Mouse (Mus musculus) testis, postnatal 14 days (tissue): Measurements from ENCODE around the gene Olfr784.
"Not testable (repeated sequence)": the region's sequence is repeated elsewhere in the genome, so short reads cannot be mapped to it uniquely, and the experiment has no call there.

Experiments
- DNase-seq: peaks from one replicate; pipeline ENCODE4 v3.0.0; 2021; ENCODE audit warnings: low spot score

Gene Olfr784

DNA sequence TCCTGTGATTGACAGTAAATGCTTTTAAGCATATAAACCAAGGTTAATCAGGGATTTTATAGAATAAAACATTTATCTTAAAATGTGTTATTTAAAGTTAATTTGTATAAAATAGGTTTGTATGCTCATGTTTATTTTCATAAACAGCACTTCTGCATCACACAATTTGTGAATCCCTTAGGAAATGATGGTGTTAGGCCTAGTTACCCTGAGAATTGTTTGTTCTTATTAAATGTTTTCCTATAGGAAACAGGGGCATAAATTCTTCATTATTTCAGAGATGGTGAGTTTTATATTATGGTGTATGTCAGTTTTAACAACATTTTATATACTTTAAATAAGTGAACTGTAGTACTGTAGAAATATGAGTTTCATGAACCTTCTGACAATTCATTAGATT is at the start of gene Olfr784:
Gene Olfr784, plus strand, starts transcription at position 301 of the 400 bp plus-strand sequence.
- no peak for DNase-seq

DNA sequence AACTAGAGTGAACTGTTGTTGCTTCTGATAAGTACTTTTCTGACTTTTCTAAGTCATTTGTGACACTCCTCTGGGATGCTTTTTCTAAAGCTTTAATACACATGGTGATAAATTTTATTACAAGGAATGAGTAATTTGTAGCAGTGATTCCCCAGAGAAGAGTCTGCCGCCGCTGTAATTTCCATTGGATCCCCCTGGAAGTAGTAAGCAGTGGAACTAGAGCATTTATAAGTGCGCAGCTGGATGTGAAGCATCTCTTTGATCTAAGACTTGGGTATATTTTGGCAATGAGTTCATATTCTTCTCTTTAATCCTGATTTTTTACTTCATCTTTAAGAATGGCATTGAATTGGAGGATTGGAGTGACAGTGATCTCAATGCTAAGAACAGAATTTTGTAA is 35.3 kb upstream of the Olfr784 start, which contains the start of gene Olfr782:
Gene Olfr782, plus strand, starts transcription at position 301 of the 400 bp plus-strand sequence.
- no peak for DNase-seq

DNA sequence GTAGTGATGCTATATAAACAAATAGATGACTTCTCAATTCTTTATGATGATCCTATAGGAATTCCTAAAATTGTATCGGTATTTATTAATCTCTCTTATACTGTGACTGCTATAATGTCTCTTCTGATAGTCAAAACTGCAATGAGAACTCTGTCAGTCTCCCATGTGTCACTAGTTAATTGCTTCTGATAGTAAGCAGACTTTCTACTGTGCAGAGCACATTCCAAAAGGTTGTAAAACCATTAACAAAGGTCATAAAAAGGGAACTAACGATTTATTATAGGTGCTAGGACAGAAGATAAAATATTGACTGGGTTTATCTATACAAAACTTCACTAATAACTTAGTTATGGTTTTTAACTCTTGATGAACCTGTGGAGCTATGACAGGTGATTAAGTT is 31.4 kb upstream of the Olfr784 start:
- DNase-seq: not testable (repeated sequence)

DNA sequence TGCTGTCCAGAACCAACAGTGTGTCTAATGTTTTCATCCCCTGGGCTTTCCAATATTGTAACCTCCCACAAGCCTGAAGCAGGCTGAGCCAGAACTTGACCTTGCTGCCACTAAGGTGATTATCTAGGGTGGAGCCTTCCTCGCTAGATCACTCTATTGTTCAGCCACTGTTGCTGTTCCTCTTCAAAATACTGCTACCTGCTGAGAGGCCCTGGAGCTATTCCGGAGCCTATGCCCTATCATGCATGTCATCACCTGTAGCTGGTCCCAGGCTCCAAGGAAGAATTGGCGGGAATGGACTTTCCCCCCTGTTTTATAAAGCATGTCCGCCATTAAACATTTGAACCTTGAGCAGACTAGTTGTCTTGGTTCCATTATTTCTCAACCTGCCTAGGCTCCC is 27.4 kb upstream of the Olfr784 start:
- DNase-seq: not testable (repeated sequence)

DNA sequence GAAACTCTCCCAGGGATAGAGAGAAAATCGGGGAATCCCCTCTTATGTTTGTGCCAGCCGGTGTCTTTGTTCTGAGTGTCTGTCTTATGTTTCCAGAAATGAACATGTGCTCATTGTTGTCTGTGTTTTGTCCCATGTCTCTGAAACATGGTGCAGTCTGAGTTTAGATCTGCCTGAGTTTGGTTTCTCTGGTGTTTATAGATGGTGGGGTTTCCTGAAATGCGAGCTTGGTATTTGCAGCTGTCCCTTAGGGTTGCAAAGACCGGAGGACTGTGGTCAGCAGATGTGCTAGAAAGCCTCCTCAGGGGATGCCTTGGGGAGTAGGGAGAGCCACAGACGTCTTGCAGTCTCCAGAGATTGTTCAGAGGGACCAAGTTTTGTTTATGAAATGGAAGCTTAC is 26.6 kb upstream of the Olfr784 start:
- DNase-seq: no peak

DNA sequence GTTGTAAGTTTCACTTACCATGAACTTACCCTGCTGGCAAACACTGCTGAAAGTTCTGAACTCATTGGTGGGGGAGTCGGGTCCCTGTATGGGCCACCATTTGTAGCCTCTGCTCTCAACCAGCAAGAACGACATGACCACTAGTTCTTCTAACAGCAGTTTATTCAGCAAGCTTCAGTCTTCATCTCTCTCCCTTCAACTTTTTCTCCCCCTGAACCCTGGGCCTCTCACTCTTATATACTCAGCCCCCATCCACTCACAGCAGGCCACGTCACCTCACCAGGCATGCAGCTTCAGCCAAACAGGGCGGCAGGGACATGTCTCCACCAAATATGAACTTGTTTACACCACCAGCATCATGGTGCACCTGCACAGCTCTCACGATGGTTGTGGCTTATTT is 9.8 kb upstream of the Olfr784 start:
- not testable (repeated sequence) for DNase-seq

DNA sequence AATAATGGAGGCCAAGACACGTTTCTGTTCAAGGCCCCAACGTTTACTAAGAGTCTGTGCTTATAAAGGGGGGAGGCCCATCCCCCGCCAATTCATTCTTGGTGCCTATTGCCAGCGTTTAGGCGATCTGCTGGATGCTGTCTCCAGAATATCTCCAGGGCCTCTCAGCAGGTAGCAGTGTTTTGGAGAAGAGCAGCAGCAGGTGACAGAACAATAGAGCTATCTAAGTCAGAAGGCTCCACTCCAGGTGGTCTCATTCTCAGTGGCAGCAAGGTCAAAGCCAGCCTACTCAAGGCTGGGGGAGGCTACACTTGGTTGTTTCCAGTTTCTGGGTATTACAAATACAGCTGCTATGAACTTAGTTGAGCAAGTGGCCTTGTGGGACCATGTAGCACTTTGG is 17.0 kb downstream of the Olfr784 start:
- DNase-seq: no peak

DNA sequence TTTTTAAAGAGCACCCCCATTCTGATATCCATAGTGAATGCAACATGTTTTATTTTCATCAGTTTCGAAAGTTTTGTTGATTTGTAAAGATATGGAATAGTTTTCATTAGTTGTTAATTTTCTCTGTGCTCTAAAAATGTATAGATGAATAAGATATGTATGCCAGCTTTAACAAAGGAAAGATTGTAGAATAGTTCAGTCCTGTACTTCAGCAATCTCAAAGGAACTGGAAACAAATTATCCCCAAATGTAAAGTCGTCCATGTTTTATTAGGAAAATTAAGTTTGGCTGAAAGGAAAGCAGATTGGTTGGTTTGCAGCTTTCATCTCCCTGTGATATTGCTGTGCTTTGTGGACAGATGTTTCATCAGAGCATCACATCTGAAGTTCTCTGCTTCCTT is 21.2 kb downstream of the Olfr784 start, which contains the start of gene Olfr785:
Gene Olfr785, plus strand, starts transcription at position 301 of the 400 bp plus-strand sequence.
- DNase-seq: no peak

DNA sequence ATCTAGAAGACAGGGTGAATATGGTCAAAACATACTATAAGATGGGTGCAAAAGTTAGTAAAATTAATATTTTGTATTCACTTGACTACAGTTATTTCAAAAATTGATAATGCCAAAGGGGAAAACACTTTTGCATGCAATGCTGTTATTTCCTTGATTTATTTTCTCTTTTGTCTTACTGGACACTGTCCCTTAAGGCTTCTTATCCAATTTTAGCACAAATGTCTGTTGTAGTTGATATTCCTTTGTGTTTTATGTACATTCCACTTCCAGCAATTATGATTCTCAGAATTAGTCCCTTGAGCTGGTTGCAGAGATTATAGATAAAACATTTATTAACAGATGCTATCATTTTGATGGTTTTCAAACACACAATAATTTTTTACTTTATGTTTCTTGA is 43.1 kb downstream of the Olfr784 start, which contains the start of gene Olfr786:
Gene Olfr786, plus strand, starts transcription at position 301 of the 400 bp plus-strand sequence.
- no peak for DNase-seq
